Mouse (Mus musculus): ENCODE results near the gene Hs3st3a1. TPM values are rescaled to one million over a fixed set of nuclear protein-coding genes. Genes with fewer than 3 reads are reported as not detected.

Hs3st3a1 gene
- polyA plus RNA-seq, 2 experiments, result 0.06 to 0.20 TPM

DNA sequence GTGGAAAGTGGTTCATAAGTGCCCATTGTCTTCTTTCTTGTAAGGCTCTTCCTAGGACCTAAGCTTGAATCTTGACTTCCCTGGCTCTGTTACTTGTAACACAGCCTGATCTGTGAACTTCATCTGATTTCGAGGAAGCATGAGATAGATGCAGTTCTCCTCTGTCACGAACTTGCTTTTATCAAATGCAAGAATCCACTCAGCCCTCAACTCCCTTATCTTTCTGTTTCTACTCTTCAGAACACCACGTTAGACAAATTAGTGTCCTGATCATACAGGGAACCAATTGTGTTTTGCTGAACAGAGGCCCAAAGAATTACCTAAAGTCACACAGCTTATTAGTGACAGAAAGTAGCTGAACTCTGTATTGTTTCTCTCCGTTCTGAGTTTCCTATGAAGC lies 77.2 kb downstream of the Hs3st3a1 start:
- TF ChIP-seq EP300 (IDR thresholded peaks at IDR 0.05; ENCODE audit: low read depth), result no peak
- no peak for TF ChIP-seq CTCF (IDR thresholded peaks at IDR 0.05; ENCODE audit: low read depth)
- Histone ChIP-seq H3K36me3 (replicated peaks; ENCODE audit: control insufficient read depth, insufficient read depth, low read depth) (no peaks in the 10 kb centered on the region), H3K4me2 (ENCODE audit: low read depth) (no peak overlapping the region), H3K27ac (no peak overlapping the region), H3K9ac (replicated peaks) (no peak overlapping the region), H3K27me3 (ENCODE audit: control insufficient read depth, insufficient read depth, low read length) (no peaks in the 10 kb centered on the region), H3K4me3 (ENCODE audit: insufficient read depth in 1 of 2, low read depth in 2 of 2, low read length in 2 of 2) (no peak overlapping the region), H3K4me1 (replicated peaks; ENCODE audit: control insufficient read depth in 2 of 2, insufficient read depth in 2 of 2, low read length in 1 of 2) (peaks cover 16 to 43% of the 10 kb centered on the region in 2 experiments), H3K9me3 (ENCODE audit: control insufficient read depth, low read length) (no peaks in the 10 kb centered on the region)
- DNase-seq (ENCODE audit: low read depth in 3 of 3, low spot score in 3 of 3) (no peak), ATAC-seq (ENCODE audit: insufficient read depth) (no peak)
- 26% methylated on average over 4 of the region's 4 CpGs for WGBS (ENCODE audit: insufficient replicate concordance)

GRCm38 (mm10) chr11:64513419-64513818 lies 78.3 kb downstream of the Hs3st3a1 start:
- ATAC-seq (ENCODE audit: insufficient read depth), result no peak

GRCm38 (mm10) chr11:64516712-64517589 lies 81.8 kb downstream of the Hs3st3a1 start:
- Histone ChIP-seq H3K9ac (replicated peaks) (no peak overlapping the region), H3K27ac (no peak overlapping the region), H3K9me3 (ENCODE audit: control insufficient read depth, low read length) (no peaks in the 10 kb centered on the region), H3K27me3 (ENCODE audit: control insufficient read depth, insufficient read depth, low read length) (peaks cover 25% of the 10 kb centered on the region), H3K4me1 (replicated peaks; ENCODE audit: control insufficient read depth in 2 of 2, insufficient read depth in 2 of 2, low read length in 1 of 2) (peaks cover 0 to 12% of the 10 kb centered on the region in 2 experiments; a peak in 2 of 4 replicates), H3K4me3 (ENCODE audit: insufficient read depth in 1 of 2, low read depth in 2 of 2, low read length in 2 of 2) (no peak overlapping the region), H3K36me3 (replicated peaks; ENCODE audit: control insufficient read depth, insufficient read depth, low read depth) (no peaks in the 10 kb centered on the region), H3K4me2 (ENCODE audit: low read depth) (peak overlapping the region; percentile 11; the same call in 1 of the 2 replicates)
- no peak for TF ChIP-seq EP300 (IDR thresholded peaks at IDR 0.05; ENCODE audit: low read depth)
- no peak for TF ChIP-seq CTCF (IDR thresholded peaks at IDR 0.05; ENCODE audit: low read depth)
- ATAC-seq (ENCODE audit: insufficient read depth), result no peak
- no peak for DNase-seq (ENCODE audit: low read depth in 3 of 3, low spot score in 3 of 3)
- WGBS (ENCODE audit: insufficient replicate concordance), result 47% methylated on average over 9 of the region's 9 CpGs

More at GRCm38 (mm10) chr11:64513419-64513818, 78.3 kb downstream of the Hs3st3a1 start:
- Histone ChIP-seq H3K27me3 (ENCODE audit: control insufficient read depth, insufficient read depth, low read length) (peaks cover 5% of the 10 kb centered on the region), H3K4me3 (ENCODE audit: insufficient read depth in 1 of 2, low read depth in 2 of 2, low read length in 2 of 2) (no peak overlapping the region), H3K9ac (replicated peaks) (no peak overlapping the region), H3K9me3 (ENCODE audit: control insufficient read depth, low read length) (no peaks in the 10 kb centered on the region), H3K36me3 (replicated peaks; ENCODE audit: control insufficient read depth, insufficient read depth, low read depth) (no peaks in the 10 kb centered on the region), H3K4me2 (ENCODE audit: low read depth) (no peak overlapping the region), H3K4me1 (replicated peaks; ENCODE audit: control insufficient read depth in 2 of 2, insufficient read depth in 2 of 2, low read length in 1 of 2) (peaks cover 14 to 38% of the 10 kb centered on the region in 2 experiments), H3K27ac (no peak overlapping the region)
- TF ChIP-seq EP300 (IDR thresholded peaks at IDR 0.05; ENCODE audit: low read depth), result no peak
- TF ChIP-seq CTCF (IDR thresholded peaks at IDR 0.05; ENCODE audit: low read depth), result no peak
- DNase-seq (ENCODE audit: low read depth in 3 of 3, low spot score in 3 of 3), result no peak
- WGBS (ENCODE audit: insufficient replicate concordance), result 34% methylated on average over 5 of the region's 5 CpGs

DNA sequence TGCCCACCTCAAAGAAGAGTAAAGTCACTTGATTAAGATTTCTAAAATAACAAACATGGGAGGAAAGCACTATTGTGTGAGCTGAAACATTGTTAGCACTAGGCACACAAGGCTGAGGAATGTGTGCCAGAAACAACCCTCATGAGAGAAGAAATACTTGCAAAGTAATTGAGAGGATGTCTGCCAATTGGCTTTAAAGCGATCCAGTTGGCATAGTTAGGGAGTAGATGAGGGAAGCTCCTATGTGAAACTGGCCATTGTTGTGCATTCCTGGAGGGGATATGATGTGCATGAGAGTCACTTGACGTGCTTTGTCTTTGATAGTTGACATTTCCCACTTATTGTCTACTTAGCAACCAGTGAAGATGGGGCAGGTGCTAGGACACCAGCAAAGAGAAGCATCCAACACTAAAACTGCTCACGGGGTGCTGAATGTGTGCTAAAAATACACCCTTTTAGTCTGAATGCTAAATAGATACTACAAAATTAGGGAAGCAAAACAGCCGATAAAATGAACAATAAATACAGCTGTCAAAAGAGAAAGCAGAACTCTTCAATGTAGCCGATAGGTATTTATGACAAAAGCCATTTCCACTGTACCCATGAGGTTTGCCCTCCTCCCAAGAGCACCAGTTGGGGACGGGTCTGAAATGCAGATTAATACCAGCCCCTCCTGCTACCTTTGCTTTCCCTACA lies 83.2 kb downstream of the Hs3st3a1 start:
- Histone ChIP-seq H3K9me3 (ENCODE audit: control insufficient read depth, low read length) (no peaks in the 10 kb centered on the region), H3K36me3 (replicated peaks; ENCODE audit: control insufficient read depth, insufficient read depth, low read depth) (no peaks in the 10 kb centered on the region), H3K4me3 (ENCODE audit: insufficient read depth in 1 of 2, low read depth in 2 of 2, low read length in 2 of 2) (no peak overlapping the region), H3K27ac (no peak overlapping the region), H3K4me1 (replicated peaks; ENCODE audit: control insufficient read depth in 2 of 2, insufficient read depth in 2 of 2, low read length in 1 of 2) (peaks cover 0 to 6% of the 10 kb centered on the region in 2 experiments; a peak in 1 of 4 replicates), H3K4me2 (ENCODE audit: low read depth) (no peak overlapping the region), H3K27me3 (ENCODE audit: control insufficient read depth, insufficient read depth, low read length) (peaks cover 28% of the 10 kb centered on the region), H3K9ac (replicated peaks) (no peak overlapping the region)
- ATAC-seq (ENCODE audit: insufficient read depth) (no peak), DNase-seq (ENCODE audit: low read depth in 3 of 3, low spot score in 3 of 3) (no peak)
- 50% methylated on average over 6 of the region's 6 CpGs for WGBS (ENCODE audit: insufficient replicate concordance)
- no peak for TF ChIP-seq CTCF (IDR thresholded peaks at IDR 0.05; ENCODE audit: low read depth)
- no peak for TF ChIP-seq EP300 (IDR thresholded peaks at IDR 0.05; ENCODE audit: low read depth)
